Mouse (Mus musculus): ENCODE measurements around the gene BC147527.
"Not testable (repeated sequence)": the region's sequence is repeated elsewhere in the genome, so short reads cannot be mapped to it uniquely, and the experiment has no call there.

The BC147527 gene

GRCm38 (mm10) chr13:120299991-120300442 lies at the start of gene BC147527:
TSS of gene BC147527 (plus strand) at chr13:120300392.
- DNase-seq (ENCODE audit: inconsistent ontology term) = no peak

GRCm38 (mm10) chr13:120251208-120251924 lies 48.8 kb upstream of the BC147527 start:
- not testable (repeated sequence) for DNase-seq (ENCODE audit: inconsistent ontology term)

- DNase-seq (ENCODE audit: inconsistent ontology term) = not testable (repeated sequence)
Observed at GRCm38 (mm10) chr13:120258817-120259658, 41.2 kb upstream of the BC147527 start.

- DNase-seq (ENCODE audit: inconsistent ontology term) = not testable (repeated sequence)
Observed at GRCm38 (mm10) chr13:120259718-120260117, 40.5 kb upstream of the BC147527 start.

- DNase-seq (ENCODE audit: inconsistent ontology term) = not testable (repeated sequence)
Observed at GRCm38 (mm10) chr13:120262870-120263269, 37.3 kb upstream of the BC147527 start, which contains the start of gene AF067061. TSS of gene AF067061 (plus strand) at chr13:120263114.

GRCm38 (mm10) chr13:120277837-120278236 lies 22.4 kb upstream of the BC147527 start:
- peak; percentile 2 for DNase-seq (ENCODE audit: inconsistent ontology term)

- DNase-seq (ENCODE audit: inconsistent ontology term) = no peak
Observed at GRCm38 (mm10) chr13:120278784-120279183, 21.4 kb upstream of the BC147527 start.

GRCm38 (mm10) chr13:120299324-120299894 lies 783 bp upstream of the BC147527 start:
- no peak for DNase-seq (ENCODE audit: inconsistent ontology term)

- DNase-seq (ENCODE audit: inconsistent ontology term) = no peak
Observed at GRCm38 (mm10) chr13:120300853-120301252, 661 bp downstream of the BC147527 start.

GRCm38 (mm10) chr13:120310749-120311148 lies 10.6 kb downstream of the BC147527 start:
- DNase-seq (ENCODE audit: inconsistent ontology term) = no peak

GRCm38 (mm10) chr13:120313584-120313983 lies 13.4 kb downstream of the BC147527 start:
- no peak for DNase-seq (ENCODE audit: inconsistent ontology term)

- not testable (repeated sequence) for DNase-seq (ENCODE audit: inconsistent ontology term)
Observed at GRCm38 (mm10) chr13:120316578-120316977, 16.4 kb downstream of the BC147527 start, which contains the start of gene Tcstv3. TSS of gene Tcstv3 (plus strand) at chr13:120316878.

GRCm38 (mm10) chr13:120320183-120320582 lies 20.0 kb downstream of the BC147527 start:
- no peak for DNase-seq (ENCODE audit: inconsistent ontology term)

GRCm38 (mm10) chr13:120320721-120321120 lies 20.5 kb downstream of the BC147527 start:
- no peak for DNase-seq (ENCODE audit: inconsistent ontology term)

Data from Muller cell, postnatal 12 days (primary cell).